Mouse (Mus musculus): Measurements from ENCODE around the gene Myl6b.

Gene Myl6b

DNA sequence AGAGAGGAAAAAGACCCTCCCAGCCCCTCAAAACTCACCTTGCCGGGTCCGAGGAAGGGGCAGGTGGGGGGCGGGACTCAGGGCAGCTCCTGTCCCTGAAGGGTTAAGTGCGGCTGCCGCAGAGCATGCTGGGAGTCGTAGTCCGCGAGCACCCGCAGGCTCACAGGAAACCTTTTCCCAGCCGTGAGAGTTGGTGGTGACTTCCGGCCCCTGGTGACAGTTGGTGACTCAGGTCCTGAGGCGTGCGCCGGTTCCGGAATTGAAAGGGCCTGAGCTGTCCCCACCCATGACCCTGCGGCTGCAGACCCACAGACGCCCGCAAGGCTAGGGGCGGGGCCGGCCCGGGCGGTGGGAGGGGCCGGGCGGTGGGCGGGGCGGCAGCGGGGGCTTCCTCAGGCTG lies at the start of gene Myl6b:
TSS of gene Myl6b (minus strand) at position 96 of the 400 bp plus-strand sequence.
- peak; percentile 85 to 92 for DNase-seq (ENCODE audit: low spot score in 2 of 2)

DNA sequence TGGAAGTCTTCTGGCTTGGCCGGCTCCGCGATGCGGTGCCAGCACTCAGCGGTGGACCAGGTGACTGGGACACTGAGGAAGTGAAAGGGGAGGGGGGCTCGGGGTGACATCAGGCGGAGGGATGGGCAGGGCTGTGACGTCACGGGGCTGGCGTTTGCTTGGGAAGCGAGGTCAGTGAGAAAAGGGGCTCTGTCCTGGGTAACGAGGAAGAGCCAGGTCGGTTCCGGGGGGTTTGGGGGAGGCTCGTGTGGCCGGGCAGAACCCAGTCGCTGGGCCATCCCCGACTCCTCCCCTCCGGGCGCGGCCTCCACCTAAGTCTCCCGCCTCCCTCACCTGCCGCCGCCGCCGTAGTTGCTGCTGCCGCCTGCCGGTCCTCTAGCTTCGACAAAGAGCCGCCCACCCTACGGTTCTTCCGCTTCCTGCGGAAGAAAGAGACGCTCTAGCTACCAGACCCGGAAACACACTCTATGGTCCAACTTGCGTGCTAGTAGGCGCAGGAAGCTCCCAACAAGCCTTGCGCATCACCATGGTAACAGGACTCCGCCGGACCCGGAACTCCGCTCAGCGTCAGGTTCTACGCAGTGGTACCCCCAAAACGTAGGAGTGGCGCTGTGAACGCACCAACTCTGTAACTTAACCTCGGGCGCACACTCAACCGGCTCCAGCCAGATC lies 49.0 kb upstream of the Myl6b start, which contains the start of gene Zc3h10:
TSS of gene Zc3h10 (minus strand) at position 414 of the 672 bp plus-strand sequence.
- DNase-seq (ENCODE audit: low spot score in 2 of 2) = peak; percentile 86 to 89

DNA sequence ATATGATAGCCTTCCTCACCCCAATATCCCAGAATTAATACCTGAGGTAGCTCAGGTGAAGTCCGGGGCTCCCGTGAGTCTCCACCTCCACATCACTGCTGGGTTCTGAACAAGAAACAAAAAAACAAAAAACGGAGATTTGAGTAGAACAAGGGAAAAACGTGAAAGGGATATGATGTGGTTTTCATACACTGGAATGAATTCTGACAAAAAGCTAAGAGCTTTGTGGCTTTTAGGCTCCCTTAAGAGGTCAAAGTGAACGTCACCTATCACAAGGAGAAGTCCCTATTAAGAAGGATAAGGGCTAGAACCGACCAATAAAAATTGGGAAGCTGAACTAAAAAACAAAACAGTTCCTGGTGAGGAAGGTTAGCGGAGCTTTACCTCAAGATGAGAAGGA lies 48.3 kb upstream of the Myl6b start:
- no peak for DNase-seq (ENCODE audit: low spot score in 2 of 2)

DNA sequence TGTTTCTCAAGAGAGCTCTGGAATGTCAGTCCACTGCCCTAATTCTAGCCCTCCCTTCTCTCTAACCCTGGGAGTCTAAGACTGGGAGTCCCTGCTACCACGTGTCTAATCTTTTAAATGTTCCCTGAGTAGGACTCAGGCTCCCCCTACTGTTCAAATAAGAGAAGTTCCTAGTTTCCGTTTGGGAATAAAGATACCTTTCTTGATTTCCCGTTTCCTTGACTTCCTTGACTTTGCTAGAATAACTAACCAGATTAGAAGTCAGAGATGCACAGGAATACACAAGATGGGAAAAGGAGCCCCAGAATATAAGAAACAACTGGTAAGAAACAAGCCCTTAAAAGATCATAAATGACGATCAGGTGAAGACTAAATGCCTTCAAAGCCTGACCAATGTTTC lies 47.9 kb upstream of the Myl6b start:
- no peak for DNase-seq (ENCODE audit: low spot score in 2 of 2)

DNA sequence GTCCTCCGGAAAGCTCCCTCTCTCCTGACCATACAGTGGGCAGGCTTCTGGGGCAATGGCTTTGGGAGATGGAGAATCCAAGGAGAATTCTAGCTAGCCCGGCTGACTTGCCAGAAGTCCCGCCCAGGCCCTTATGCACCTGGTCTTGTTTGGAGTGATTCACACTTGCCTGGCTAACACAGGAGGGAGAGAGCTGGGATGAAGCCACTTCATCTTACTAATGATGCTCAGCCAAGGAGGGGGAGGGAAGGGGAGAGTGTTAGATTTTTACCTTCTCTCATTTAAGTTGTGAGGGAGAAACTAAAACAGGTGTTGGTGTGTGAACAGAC lies 47.0 kb upstream of the Myl6b start:
- no peak for DNase-seq (ENCODE audit: low spot score in 2 of 2)

DNA sequence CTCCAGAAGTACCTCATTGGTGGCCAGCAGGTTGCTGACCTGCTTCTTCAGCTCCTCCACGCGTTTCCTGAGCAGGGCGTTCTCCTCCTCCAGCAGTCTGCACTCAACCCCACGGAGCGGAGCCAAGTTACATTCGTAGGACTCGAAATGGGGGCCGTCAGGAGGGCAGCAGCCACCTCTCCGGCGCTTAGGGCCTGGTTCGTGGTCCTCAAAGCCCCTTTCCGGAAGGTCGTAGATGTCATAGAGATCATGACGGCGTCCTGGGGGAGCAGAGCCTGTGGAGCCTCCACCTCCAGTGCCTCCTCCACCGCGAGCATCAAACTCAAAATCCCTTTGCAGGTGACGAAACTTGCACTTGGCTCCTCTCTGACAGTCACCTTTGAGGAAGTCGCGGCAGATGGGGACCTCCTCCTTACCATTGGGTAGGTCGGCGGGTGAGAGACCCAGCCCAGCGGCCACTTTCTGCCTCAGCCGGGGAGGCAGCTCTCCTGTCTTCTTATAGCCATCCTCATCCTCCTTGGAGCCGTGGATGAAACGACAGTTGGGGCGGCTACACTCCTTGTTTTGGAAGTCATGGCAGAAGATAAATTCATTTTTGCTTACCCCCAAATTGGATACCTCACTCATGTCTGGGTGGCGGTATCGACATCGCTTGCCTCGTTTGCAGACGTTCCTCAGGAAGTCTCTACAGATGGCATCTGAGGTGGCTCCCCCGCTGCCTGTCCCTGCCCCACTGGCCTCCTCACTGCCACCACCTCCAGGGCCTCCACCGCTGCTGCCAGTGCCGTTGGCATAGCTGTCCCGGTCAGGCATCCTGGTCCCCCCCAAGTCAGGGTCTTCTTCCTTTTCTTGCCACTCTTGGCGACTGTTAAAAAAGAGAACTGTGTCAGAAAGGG lies 46.4 kb upstream of the Myl6b start:
- no peak for DNase-seq (ENCODE audit: low spot score in 2 of 2)

DNA sequence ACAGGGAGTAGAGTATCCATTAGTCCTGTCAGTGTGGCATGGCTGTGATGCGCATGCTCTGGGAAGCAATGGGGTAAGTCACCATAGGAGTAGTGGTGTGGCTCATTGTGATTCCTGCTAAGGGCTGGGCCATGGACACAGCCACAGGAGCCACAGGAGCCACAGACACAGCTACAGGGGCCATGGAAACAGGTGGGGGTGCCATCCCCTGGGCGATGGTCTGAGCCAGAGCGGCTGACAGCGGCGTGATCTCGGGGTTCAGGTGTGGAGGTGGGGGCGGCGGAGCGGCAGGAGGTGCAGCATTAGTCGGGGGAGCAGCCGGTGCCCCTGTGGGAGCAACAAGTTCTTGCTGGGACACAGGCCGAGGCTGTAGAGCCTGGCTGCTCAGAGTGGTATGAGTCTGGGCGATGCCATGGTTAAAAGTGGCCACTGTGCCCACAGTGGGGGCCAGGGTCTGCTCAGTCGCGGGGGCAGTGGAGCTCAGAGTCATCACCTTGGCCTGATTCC lies 45.7 kb upstream of the Myl6b start:
- no peak for DNase-seq (ENCODE audit: low spot score in 2 of 2)

DNA sequence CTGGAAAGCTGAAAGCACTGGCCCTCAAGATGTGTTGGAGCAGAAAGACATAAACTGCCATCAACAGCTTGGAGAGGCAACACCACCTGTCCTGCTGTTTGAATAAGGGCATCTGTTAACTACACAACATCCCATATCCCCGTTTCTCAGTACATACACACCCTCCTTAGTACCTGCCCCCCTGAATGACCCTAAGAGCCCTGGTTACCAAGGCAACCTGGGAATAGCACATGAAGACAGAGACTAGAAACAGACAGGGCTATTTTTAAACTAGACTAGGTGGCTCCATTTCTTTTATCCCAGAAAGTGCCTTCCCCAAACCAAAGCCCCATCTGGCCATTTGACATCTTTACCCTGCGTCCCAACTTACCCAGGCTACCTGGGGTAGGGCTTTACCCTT lies 44.6 kb upstream of the Myl6b start:
- DNase-seq (ENCODE audit: low spot score in 2 of 2) = no peak

DNA sequence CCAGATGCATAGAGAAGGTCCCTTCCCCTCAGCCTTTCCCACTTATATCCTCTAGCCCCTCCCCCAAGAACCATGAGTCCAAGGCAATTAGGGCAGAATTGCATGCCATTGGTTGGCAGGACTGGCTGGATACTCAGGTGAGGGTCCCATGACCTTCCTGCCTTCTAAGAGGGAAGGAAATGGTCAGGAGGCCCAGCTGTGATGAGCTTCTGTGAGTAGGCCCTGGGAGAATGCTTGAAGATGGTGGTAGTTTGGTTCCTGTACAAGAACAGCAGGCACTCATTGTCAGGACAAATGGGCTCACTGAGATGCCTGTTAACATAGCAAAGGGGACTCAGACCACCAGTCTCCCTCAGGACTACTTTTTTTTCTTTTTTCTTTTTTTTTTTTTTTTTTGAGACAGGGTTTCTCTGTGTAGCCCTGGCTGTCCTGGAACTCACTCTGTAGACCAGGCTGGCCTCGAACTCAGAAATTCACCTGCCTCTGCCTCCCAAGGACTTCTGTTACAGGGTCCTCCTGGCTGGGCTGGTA lies 39.9 kb upstream of the Myl6b start:
- no peak for DNase-seq (ENCODE audit: low spot score in 2 of 2)

DNA sequence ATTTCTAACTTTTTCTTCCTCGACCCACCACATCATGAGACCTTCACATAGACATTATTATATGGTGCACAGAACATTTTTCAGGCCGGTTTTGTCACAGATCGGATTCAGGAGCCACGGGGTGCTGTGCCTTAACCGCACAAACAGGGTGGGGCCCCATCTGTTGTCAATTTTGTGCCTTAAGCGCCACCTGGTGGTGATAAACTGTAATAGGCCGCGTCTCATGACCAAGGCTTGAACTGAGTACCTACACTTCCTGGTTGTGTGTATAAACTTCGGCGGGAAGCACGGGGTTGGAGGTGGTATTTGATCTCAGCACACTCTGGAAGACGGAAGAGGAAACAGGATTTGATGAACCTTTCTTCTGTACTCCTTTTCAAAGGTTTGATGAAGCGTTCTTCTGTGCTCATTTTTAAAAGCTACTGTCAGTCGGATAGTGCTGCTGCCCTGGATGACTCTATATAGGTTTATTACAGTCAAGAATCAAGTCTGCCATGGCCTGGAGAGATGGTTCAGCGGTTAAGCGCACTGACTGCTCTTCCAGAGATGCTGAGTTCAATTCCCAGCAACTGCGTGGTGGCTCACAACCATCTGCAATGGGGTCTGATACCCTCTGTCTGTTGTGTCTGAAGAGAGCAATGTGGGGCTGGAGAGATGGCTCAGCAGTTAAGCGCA lies 37.9 kb upstream of the Myl6b start:
- peak; percentile 83 to 89 for DNase-seq (ENCODE audit: low spot score in 2 of 2)

DNA sequence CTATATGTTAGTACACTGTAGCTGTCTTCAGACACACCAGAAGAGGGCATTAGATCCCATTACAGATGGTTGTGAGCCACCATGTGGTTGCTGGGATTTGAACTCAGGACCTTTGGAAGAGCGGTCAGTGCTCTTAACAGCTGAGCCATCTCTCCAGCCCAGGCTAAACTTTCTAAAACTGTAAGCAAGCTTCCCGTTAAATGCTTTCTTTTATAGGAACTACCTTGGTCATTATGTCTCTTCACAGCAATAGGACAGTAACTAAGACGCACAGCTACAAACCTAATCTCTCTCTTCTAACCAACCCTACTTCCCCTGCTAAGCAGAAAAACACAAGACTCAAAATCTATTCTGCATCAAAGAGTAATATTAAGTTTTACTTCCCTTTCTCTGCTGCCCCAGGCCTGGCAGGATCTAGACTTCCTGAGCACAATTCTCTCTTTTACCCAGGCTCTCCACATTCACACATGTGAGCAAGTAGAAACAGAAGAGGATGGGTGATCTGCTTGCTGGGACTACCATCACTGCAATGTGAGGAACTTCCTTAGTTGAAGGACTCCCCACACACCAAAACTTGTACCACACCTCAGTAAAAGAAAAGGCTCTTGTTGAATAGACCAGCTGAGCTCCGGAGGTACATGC lies 37.3 kb upstream of the Myl6b start:
- no peak for DNase-seq (ENCODE audit: low spot score in 2 of 2)

DNA sequence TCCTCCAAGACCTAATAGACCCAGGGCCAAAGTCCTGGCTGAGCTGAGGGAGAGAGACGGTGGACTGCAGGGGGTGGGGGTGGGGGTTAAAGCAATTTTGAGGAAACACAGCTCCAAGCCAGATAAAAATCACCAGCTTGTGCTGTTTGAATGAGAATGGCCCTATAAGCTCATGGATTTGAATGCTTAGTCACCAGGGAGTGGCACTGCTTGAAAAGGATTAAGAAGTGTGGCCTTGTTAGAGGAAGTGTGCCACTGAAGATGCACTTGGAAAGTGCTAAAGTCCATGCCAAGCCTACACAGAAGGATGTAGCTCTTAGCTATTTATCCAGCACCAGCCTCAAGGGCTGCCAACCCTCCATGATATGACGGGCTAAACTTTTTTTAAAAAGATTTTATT lies 36.7 kb upstream of the Myl6b start:
- DNase-seq (ENCODE audit: low spot score in 2 of 2) = no peak

DNA sequence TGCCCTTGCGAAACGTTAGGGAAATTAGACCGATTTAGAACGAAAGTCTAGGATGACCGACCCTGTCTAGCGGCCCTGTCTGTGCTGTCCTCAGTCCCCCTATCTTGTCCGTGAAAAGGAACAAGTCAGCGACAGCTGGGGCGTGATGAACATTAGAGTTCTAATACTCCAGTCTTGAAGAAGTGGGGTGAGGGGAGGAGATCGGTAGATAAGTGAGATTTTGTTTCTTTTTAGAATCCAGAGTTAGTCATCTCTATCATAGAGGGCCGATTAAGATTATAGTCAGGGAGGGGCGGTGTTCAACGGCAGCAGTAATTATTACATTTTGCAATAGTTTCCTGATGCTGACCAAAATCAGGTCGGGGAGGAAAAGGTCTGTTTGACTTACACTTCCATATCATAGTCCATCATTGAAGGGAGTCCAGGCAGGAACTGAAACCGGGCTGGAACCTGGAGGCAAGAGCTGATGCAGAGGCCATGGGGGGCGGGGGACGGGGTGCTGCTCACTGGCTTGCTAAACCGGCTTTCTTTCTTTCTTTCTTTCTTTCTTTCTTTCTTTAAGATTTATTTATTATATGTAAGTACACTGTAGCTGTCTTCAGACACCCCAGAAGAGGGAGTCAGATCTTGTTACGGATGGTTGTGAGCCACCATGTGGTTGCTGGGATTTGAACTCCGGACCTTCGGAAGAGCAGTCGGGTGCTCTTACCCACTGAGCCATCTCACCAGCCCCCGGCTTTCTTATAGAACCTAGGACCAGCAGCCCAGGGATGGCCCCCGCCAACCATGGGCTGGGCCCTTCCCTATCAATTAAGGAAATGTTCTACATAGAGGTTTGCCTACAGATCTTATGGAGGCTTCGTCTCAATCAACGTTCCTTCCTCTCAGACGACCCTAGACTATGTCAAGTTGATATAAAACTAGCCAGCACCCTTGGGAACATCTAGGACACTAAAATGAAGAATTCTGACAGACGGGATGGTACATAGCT lies 28.2 kb upstream of the Myl6b start:
- DNase-seq (ENCODE audit: low spot score in 2 of 2) = no peak

DNA sequence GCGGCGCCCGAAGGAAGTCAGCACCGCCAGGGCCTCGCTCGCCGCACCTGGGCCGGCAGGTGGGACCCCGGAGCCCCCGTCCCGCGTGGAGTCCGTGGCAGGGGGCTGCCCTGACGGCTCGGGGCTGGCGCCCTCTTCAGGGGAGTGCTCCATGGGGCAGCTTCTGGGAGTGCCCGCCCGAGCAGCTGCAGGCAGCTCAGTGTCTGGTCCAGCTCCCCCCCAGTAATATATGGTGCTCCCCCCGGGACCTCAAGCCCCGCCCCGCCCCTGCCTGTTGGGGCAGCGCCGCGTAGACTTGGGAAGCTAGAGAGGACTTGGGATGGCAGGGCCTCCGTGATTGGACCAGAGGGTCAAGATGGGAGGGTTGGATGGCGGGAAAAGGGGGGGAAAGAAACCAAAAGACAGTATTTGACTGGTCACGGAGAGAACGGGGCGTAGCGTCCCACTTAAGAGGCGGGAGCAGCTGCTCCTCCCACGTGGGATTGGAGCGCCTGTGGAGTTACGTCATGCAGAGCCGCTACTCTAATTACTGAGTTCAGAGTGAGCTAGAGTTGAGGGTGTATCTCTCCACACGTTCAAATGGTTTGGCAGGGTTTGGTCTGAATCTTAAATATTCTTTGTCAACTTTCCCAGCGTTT lies 27.3 kb upstream of the Myl6b start, which contains the start of gene Esyt1:
TSS of gene Esyt1 (minus strand) at position 201 of the 638 bp plus-strand sequence.
- peak; percentile 77 to 84 for DNase-seq (ENCODE audit: low spot score in 2 of 2)

DNA sequence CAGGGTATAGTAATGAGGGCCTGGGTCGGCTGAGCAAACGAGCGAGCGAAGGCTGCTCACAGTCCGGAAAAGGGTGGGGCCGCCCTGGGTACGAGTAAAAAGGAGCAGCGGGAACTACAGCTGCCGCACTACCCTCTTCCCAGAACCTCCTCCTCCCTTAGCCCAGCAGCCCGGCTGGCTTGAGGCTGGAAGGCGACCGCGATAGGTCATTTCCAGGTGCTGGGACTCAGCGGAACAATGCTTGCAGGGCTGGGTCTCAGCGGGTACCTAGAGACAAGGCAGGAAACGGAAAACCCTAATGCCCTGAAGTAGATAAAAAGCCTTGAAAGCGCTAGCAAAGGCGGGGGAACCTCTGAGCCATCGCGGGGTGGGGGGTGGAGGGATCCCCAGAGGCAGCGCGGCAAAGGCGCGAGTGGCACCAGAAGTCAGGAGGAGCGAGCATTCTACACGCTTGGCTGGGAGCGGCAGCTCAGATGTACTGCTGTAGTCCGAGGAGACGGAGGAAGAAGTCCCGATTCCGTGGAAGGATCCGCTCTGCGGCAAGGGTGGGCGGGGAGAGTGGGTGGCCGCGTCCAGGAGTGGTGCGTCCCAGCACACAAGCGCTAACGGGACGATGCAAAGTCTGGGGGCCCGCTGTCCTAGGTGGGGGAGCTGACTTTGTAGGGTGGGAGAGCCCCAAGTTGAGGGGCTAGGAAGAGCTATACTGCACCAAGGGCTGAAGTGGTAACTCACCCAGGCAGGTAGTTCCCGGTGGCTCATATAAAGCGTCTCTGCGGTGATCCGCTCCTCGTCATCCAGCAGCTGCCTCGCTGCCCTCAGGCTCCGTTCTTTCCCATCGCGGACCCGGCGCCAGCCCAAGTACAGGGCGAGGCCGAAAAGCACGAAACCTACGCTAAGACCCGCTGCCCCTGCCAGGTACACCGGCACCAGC lies 26.5 kb upstream of the Myl6b start:
- DNase-seq (ENCODE audit: low spot score in 2 of 2) = peak; percentile 52 to 59

DNA sequence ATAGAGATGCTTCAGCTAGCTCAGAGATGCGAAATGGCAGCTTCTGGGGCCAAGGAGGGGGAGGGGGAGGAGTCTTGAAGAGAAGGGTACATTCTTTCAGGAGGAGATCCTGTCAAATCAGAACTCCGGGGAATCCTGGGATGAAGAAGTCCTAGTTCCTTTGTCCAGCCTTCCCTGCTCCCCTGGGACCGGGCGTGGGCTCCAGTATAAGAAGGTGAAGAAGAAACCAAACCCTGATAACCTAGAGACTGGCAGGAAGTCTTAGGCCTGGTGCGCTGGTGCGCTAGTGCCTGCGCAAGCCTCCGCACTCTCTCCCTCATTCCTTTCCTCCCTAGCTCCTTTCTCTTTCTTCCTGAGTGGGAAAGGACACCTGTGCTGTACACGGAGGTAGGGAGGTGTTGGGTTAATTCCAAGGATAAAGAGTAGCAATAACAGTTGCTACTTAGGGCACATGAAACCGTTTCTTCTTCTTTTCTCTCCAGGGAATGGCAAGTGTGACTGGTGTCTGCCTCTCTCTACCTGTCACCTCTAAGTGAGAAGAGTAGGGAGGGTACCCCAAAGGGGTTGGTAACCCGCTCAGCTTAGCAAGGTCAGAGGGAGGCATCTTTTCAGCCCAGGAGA lies 25.7 kb upstream of the Myl6b start:
- no peak for DNase-seq (ENCODE audit: low spot score in 2 of 2)

DNA sequence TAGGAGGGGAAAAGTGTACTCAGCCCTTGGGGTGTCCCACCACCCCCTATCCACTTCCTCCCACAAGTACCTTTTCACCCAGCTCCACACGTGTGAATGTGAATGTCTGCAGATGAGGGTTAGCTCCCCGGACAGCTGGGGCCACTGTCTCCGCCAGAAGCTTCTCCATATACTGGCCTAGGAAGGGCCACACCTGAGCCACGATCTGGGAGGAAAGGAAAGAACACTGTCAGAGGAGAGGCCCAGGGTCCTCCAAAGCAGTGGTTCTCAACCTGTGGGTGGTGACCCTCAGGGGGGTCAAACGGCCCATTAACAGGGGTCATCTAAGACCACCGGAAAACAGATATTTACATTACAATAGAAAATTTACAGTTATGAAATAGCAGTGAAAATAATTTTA lies 23.9 kb upstream of the Myl6b start:
- DNase-seq (ENCODE audit: low spot score in 2 of 2) = no peak

DNA sequence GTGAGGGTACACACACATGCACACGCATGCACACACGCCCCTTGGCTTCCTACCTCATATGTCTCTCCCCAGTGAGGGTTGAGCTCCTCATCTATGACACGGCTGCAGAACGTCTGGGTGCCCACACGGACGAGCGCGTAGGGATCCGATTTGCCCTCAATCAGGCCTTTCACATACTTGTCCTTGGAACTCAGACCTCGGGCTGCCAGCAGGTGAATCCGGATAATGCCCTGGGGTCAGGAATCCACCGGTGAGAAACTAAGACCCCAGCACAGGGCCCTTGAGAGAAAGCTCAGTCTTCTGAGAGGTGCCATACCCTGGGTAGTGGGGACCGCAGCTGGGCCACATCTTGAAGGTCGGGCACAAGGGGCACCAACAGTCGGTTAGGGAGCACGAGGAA lies 22.1 kb upstream of the Myl6b start:
- no peak for DNase-seq (ENCODE audit: low spot score in 2 of 2)

Measured in spleen, postnatal 14 days (tissue).